Mouse (Mus musculus): Measurements from ENCODE around the gene Adgrl1.

Adgrl1 gene

DNA sequence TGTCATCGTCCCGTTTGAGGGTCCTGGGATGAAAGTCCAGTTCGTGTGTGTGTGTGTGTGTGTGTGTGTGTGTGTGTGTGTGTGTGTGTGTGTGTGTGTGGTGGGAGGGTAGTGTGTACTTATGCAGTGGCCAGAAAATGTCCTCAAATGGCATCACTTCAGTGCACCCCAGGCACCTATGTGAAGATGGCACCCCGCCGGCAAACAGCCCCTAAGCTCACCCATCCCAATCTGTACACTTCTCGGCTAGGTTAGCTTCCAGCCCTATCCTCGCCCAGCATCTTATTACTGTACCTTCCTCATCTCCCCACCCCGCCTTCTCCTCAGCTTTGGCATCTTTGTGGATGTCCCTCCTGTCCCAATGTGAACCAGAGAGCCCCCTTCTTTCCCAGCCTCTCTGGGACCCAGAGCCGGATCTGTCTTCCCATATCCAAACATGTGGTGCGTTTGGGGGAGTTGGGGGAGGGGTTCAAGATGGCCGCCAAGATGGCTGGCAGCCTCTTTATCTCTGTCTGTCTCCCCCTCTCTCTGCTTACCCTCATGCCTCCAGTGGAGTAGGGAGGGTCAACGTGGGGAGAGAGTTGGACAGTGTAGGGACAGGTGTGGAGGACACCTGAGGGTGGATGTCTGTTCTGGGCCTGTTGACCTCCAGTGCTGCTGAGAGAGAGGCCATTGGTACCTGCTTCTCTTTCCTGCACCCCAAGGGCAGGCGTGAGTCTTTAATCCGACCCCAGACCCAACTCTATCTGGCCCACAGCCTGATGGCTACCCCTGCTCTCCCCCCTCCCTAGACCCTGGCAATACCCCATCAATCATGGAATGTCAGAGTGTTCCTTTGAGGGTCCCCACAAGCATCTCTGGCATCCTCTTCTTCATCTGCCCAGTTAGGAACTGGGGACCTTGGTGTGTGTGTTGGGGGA lies 1.9 kb downstream of the Adgrl1 start:
- DNase-seq (ENCODE audit: low spot score in 2 of 2), result no peak

GRCm38 (mm10) chr8:83902961-83903666 lies 3.2 kb downstream of the Adgrl1 start:
- no peak for DNase-seq (ENCODE audit: low spot score in 2 of 2)

GRCm38 (mm10) chr8:83908583-83908982 lies 8.7 kb downstream of the Adgrl1 start:
- no peak for DNase-seq (ENCODE audit: low spot score in 2 of 2)

DNA sequence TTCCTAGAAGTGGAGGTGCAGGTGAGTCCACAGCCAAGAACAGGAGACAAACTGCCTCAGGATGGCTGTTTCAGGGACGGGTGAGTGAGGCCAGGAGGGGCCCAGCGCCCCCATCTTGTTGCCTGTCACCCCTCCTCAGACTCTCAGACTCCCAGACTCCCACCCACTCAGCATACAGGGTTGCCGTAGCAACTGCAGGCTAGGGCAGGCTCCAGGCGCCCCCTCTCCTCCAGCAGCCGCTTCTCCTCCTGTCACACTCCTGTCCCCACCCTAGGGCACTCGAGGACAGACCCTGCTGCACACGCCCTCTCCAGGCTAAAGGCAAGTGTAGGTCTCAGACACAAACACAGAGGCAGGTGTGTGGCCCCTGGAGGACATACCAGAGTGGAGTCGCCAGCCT lies 9.4 kb downstream of the Adgrl1 start:
- peak; percentile 54 to 69 for DNase-seq (ENCODE audit: low spot score in 2 of 2)

- no peak for DNase-seq (ENCODE audit: low spot score in 2 of 2)
Observed at GRCm38 (mm10) chr8:83911809-83912731, 12.2 kb downstream of the Adgrl1 start.

GRCm38 (mm10) chr8:83914232-83914631 lies 14.3 kb downstream of the Adgrl1 start:
- DNase-seq (ENCODE audit: low spot score in 2 of 2), result no peak

DNA sequence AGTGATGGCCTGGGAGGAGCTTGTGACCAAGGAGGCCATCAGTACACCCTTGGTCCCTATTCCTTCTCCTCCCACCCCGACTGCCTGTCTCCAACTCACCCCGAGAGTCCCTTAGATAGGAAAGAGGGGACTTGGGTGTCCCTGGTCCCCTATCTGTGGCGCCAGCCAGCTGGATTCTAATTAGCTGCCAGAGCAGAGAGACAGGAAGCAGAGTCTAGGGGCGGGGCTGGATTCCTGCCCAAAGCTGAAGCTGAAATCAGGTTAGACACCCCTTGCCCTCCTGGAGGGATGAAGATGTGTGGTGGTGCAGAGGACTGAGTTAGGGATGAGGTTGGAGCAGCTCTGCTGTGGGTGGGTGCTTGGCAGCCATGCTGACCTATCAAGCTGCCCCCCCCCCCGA lies 15.0 kb downstream of the Adgrl1 start:
- no peak for DNase-seq (ENCODE audit: low spot score in 2 of 2)

DNA sequence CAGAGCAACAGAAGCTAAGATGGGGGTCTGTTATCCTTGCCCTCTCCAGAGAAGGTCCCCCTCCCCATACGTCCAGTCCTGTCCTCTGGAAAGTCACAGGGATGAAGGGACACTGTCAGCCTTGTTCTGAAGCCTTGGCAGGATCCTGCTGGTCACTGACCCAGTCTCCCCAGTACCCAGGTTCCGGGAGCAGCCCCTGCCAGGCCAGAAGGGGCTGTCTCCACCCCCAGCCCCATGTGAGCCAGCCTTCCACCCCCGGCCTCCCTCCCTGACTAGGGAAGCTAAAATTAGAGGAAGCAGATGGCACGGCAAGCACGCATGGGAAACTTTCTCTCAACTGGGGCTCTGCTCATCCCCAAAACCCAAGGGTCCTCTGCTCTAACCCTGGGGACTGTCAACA lies 16.1 kb downstream of the Adgrl1 start:
- peak in 1 of 2 experiments; percentile 45 for DNase-seq (ENCODE audit: low spot score in 2 of 2)

- no peak for DNase-seq (ENCODE audit: low spot score in 2 of 2)
Observed at GRCm38 (mm10) chr8:83917566-83917965, 17.7 kb downstream of the Adgrl1 start.

GRCm38 (mm10) chr8:83921558-83921957 lies 21.7 kb downstream of the Adgrl1 start:
- peak; percentile 73 to 86 for DNase-seq (ENCODE audit: low spot score in 2 of 2)

DNA sequence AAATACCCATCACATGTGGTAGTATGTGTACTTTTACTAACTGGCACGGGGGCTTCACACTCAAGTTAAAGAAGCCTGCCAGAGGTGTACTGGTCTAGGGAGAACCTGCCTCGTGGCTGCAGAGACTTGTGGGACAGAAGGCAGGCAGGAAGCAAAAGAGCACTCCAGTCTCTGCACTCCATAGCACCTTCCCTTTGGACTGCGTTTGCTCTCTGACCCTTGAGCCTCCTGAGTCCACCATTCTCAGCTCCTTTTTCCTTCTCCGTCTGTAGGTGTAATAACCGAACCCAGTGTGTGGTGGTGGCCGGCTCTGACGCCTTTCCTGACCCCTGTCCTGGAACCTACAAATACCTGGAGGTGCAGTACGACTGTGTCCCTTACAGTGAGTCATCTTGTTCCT lies 22.8 kb downstream of the Adgrl1 start:
- no peak for DNase-seq (ENCODE audit: low spot score in 2 of 2)

DNA sequence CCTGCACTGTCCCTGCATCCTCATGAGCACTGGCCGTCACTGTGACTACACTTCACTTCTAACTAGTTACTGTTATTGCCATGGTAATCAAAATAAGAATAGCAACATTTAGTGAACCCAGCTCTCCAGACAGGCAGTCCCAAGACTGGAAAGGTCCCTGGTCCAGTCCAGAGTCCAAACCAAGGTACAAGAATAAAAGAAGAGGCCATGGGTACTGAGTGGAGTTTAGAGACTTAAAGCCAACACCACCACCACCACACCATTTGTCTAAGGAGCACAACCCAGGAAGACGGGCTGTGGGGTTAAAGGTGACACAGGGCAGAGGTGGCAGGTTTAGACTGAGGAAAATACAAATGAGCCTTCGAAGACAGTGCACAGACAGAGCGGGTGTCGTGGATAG lies 24.7 kb downstream of the Adgrl1 start:
- no peak for DNase-seq (ENCODE audit: low spot score in 2 of 2)

GRCm38 (mm10) chr8:83926266-83926665 lies 26.4 kb downstream of the Adgrl1 start:
- DNase-seq (ENCODE audit: low spot score in 2 of 2), result no peak

- DNase-seq (ENCODE audit: low spot score in 2 of 2), result no peak
Observed at GRCm38 (mm10) chr8:83934222-83934621, 34.3 kb downstream of the Adgrl1 start.

GRCm38 (mm10) chr8:83934994-83935393 lies 35.1 kb downstream of the Adgrl1 start:
- no peak for DNase-seq (ENCODE audit: low spot score in 2 of 2)

DNA sequence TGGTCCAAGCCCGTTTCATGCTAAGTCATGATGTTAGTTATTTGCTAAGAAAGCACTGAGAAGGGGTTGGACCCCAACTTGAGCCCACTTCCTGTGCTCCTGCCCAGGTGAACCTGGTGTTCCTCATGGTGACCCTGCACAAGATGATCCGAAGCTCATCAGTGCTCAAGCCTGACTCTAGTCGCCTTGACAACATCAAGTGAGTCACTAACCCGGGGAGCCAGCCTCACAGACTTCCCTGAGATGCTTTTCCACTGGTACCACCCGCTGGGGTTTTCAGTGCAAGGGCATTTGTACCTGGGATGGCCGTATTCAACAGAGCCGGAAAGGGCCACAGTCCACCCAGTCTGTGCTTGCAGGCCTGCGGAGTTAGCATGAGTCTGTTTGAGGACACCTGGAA lies 35.5 kb downstream of the Adgrl1 start:
- no peak for DNase-seq (ENCODE audit: low spot score in 2 of 2)

DNA sequence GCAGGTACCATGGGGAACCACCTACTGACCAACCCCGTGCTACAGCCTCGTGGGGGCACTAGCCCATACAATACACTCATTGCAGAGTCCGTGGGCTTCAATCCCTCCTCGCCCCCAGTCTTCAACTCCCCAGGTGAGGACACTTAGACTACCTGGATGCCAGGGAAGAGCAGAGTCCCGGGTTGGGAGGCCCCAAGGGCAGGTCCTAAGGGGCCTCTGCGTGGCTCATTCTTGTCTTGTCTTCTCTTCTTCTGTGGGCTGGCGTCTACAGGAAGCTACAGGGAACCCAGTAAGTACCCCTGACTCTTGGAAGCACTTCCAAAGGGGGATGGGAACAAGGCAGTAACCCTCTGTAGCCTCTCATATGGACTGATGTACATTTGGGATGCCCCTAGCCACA lies 37.7 kb downstream of the Adgrl1 start:
- peak in 1 of 2 experiments; percentile 3 for DNase-seq (ENCODE audit: low spot score in 2 of 2)

DNA sequence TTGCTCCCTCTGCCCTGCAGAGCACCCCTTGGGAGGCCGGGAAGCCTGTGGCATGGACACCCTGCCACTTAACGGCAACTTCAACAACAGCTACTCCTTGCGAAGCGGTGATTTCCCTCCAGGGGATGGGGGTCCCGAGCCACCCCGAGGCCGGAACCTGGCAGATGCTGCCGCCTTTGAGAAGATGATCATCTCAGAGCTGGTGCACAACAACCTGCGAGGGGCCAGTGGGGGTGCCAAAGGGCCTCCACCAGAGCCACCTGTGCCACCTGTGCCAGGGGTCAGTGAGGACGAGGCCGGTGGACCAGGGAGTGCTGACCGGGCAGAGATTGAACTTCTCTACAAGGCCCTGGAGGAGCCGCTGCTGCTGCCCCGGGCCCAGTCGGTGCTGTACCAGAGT lies 38.4 kb downstream of the Adgrl1 start:
- DNase-seq (ENCODE audit: low spot score in 2 of 2), result peak in 1 of 2 experiments; percentile 7

DNA sequence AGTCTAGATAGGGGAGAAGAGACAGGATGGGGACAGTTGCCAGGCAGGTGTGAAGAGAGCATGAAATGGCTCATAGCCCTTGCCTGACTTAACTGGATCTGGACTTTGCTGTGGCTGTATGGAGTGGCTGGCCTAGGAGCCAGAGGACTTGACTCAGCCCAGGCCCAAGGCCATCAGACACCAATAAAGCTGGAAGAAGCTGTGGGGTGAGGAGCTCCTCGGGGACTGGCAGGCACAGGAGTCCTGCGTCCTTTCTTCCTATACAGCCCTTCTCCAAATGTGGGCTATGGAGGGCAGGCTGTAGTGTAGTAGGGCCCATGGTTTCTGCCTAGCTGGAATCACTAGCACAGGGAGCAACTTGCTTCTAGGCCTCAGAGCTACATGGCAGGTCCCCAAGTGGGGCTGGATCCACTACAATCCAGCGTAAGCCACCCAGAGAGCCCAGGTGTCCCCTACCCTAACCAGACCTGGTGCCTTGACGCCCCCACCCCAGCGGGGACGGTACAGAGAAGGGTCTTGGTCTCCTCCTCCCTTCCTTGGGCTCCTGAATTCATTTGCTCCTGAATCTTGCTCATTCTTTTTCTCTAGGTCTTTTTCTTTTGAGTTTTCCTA lies 41.3 kb downstream of the Adgrl1 start:
- no peak for DNase-seq (ENCODE audit: low spot score in 2 of 2)

GRCm38 (mm10) chr8:83942446-83942845 lies 42.5 kb downstream of the Adgrl1 start:
- no peak for DNase-seq (ENCODE audit: low spot score in 2 of 2)

DNA sequence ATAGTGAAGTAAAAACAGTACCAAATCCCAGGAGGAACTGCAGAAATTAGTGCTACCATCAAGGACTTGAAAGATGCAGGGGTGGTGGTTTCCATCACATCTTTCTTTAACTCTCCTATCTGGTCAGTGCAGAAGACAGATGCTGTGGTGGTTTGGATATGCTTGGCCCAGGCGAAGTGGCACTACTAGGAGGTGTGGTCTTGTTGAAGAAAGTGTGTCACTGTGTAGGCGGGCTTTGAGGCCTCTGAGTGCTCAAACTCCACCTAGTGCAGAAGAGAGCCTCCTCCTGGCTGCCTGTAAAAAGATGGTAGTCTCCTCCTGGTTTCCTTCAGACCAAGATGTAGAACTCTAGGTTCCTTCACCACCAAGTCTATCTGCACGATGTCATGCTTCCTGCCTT lies 45.6 kb downstream of the Adgrl1 start:
- DNase-seq (ENCODE audit: low spot score in 2 of 2), result no peak

- no peak for DNase-seq (ENCODE audit: low spot score in 2 of 2)
Observed at GRCm38 (mm10) chr8:83954749-83955105, 54.8 kb downstream of the Adgrl1 start.
